ENCODE assay signal across 5 mouse cellular contexts in genomic region chr3:108020351-108021022, GRCm38 (mm10). TPM values are rescaled to one million over a fixed set of nuclear protein-coding genes. Genes with fewer than 3 reads are reported as not detected.
"Had no signal": no experiment of that assay in that cellular context is flagged by ENCODE, and none has a peak within 500 bp of the region (broad histone marks: within the 10 kb centered on the region; RNA-seq: fewer than 3 reads in every experiment).

No protein-coding gene starts in this region.

RNA-seq across cellular contexts. Expression of gene Gstm3, which starts 51.4 kb away (rescaled TPM):
- polyA plus RNA-seq: neural tube, embryonic 12.5 days; neural tube, embryonic 13.5 days; neural tube, embryonic 14.5 days; neural tube, embryonic 15.5 days; spleen, adult 2 months had no signal
